Mouse (Mus musculus): Measurements from ENCODE around the gene Bpifa2. TPM values are rescaled to one million over a fixed set of nuclear protein-coding genes. Genes with fewer than 3 reads are reported as not detected.
"Not testable (repeated sequence)": the region's sequence is repeated elsewhere in the genome, so short reads cannot be mapped to it uniquely, and the experiment has no call there.

Bpifa2 gene
- polyA plus RNA-seq, 1 experiment from 2014 or later: not detected

DNA sequence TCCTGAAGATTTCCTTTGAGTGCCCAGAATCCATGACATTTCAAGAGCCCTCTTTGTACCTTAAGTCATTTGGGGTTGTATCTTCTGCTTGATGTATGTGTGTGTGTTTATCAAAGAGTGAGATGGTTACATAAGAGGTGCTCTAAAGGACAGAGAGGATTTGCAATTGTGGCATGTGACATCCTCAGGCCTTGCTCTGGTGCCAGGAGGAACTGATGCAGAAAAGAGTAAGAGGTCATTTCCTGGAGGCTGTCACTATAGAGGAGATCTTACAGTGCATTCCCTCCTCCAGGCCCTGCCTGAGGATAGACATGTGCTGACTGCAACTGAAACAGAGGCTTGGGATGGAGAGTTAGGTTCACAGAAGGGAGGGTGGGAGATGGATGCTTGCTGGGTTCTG, 7.0 kb upstream of the Bpifa2 start:
- DNase-seq (ENCODE audit: low spot score) (no peak), ATAC-seq (no peak)
- no peaks in the 10 kb centered on the region for H3K4me1 ChIP-seq (ENCODE audit: insufficient read depth, low read depth, low read length)
- H3K9me3 ChIP-seq (ENCODE audit: low read length): no peaks in the 10 kb centered on the region
- no peak overlapping the region for H3K9ac ChIP-seq (replicated peaks; ENCODE audit: low read depth)
- no peak overlapping the region for H3K4me3 ChIP-seq (ENCODE audit: low read depth, low read length)
- H3K27ac ChIP-seq (ENCODE audit: low read length): no peak overlapping the region
- no peak overlapping the region for H3K4me2 ChIP-seq (replicated peaks; ENCODE audit: low read depth, low read length)
- TF ChIP-seq EP300 (IDR thresholded peaks at IDR 0.05): no peak
- TF ChIP-seq CTCF (IDR thresholded peaks at IDR 0.05): no peak
- H3K36me3 ChIP-seq (ENCODE audit: insufficient read depth, low read length): no peaks in the 10 kb centered on the region
- no peaks in the 10 kb centered on the region for H3K27me3 ChIP-seq (replicated peaks; ENCODE audit: insufficient read depth, low read length)

DNA sequence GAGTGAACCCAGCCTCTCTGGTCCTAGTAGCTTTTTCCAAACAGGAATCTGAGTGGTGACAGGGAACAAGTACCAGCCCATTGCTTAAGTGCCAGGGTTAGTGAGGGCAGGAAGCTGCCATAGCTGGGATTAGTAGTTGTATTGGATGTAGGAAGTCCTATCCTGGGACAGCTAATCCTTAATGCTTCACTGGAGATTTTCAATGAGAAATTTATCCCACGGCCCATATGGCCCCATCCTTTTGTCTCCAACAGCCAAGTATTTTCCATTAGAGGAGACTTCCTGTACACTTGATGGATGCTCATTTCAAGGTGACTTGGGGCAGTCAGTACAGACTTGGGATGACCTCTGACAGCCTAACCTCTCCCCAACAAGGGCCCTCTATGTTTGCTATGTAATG, 3.6 kb upstream of the Bpifa2 start:
- Histone ChIP-seq H3K4me2 (replicated peaks; ENCODE audit: low read depth, low read length) (no peak overlapping the region), H3K4me3 (ENCODE audit: low read depth, low read length) (no peak overlapping the region), H3K4me1 (ENCODE audit: insufficient read depth, low read depth, low read length) (no peaks in the 10 kb centered on the region), H3K9me3 (ENCODE audit: low read length) (no peaks in the 10 kb centered on the region), H3K9ac (replicated peaks; ENCODE audit: low read depth) (no peak overlapping the region), H3K27me3 (replicated peaks; ENCODE audit: insufficient read depth, low read length) (no peaks in the 10 kb centered on the region), H3K27ac (ENCODE audit: low read length) (no peak overlapping the region), H3K36me3 (ENCODE audit: insufficient read depth, low read length) (no peaks in the 10 kb centered on the region)
- DNase-seq (ENCODE audit: low spot score) (no peak), ATAC-seq (no peak)
- 57% methylated on average over 1 of the region's 1 CpGs for WGBS
- no peak for TF ChIP-seq CTCF (IDR thresholded peaks at IDR 0.05)
- TF ChIP-seq EP300 (IDR thresholded peaks at IDR 0.05): no peak

DNA sequence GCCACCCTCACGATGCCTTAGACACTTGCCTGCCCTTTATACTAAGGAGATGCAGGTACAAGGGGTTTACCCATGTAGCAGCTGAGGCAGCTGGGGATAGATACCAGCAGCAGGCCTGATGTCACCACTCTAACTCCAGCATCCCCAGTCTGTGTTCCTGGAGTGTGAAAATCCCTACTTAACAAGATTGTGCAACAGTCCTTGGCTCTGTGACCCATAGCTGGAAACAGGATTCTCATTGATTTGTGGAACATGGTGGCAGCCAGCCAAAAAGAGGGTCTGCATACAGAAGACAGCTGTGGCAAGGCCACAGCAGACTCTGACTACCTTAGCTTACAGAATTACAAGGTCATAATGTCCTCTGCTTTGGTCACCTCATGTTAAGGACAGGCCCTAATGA, 3.0 kb upstream of the Bpifa2 start:
- Histone ChIP-seq H3K27me3 (replicated peaks; ENCODE audit: insufficient read depth, low read length) (no peaks in the 10 kb centered on the region), H3K27ac (ENCODE audit: low read length) (no peak overlapping the region), H3K4me1 (ENCODE audit: insufficient read depth, low read depth, low read length) (no peaks in the 10 kb centered on the region), H3K9ac (replicated peaks; ENCODE audit: low read depth) (no peak overlapping the region), H3K9me3 (ENCODE audit: low read length) (no peaks in the 10 kb centered on the region), H3K36me3 (ENCODE audit: insufficient read depth, low read length) (no peaks in the 10 kb centered on the region), H3K4me2 (replicated peaks; ENCODE audit: low read depth, low read length) (no peak overlapping the region), H3K4me3 (ENCODE audit: low read depth, low read length) (no peak overlapping the region)
- 63% methylated on average over 1 of the region's 1 CpGs for WGBS
- ATAC-seq (no peak; the same call in 1 of the 2 replicates), DNase-seq (ENCODE audit: low spot score) (peak; percentile 36)
- TF ChIP-seq EP300 (IDR thresholded peaks at IDR 0.05) (no peak), CTCF (IDR thresholded peaks at IDR 0.05) (no peak)

DNA sequence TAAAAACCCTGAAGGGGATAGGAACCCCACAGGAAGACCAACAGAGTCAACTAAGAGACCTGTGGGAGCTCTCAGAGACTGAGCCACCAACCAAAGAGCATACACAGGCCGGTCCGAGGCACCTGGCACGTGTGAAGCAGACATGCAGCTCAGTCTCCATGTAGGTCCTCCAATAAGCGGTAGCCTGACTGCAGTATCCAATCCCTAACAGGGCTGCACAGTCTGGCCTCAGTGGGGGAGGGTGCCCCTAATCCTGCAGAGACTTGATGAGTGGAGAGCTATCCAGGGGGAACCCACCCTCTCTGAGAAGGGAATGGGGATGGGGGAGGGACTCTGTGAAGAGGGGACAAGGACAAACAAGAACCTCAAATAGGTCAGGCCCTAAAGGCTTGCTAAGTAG, 2.3 kb upstream of the Bpifa2 start:
- ATAC-seq: no peak

DNA sequence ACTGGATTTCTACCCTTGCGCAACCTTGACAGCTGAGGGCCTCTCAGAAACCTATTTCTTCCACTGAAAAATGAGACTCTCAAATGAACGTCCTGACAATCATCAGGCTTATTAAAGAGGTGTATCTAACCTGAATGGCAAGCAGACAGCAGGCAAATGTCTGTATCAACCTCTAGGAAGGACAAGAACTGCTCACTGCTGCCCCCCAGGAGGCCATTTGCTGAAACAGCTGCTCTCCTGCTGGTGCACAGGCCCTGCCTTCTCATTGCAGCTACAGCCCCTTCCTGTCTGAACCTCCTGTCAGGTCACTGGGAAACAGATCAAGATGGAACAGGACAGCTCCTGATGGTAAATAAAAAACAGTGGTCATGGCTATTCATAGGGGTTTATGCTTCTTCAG, 1.7 kb upstream of the Bpifa2 start:
- no peaks in the 10 kb centered on the region for H3K4me1 ChIP-seq (ENCODE audit: insufficient read depth, low read depth, low read length)
- H3K4me3 ChIP-seq (ENCODE audit: low read depth, low read length): no peak overlapping the region
- no peak overlapping the region for H3K4me2 ChIP-seq (replicated peaks; ENCODE audit: low read depth, low read length)
- DNase-seq (ENCODE audit: low spot score): no peak
- 70% methylated on average over 2 of the region's 2 CpGs for WGBS
- no peaks in the 10 kb centered on the region for H3K36me3 ChIP-seq (ENCODE audit: insufficient read depth, low read length)
- no peak overlapping the region for H3K9ac ChIP-seq (replicated peaks; ENCODE audit: low read depth)
- TF ChIP-seq EP300 (IDR thresholded peaks at IDR 0.05): no peak
- peak; percentile 6; the same call in 1 of the 2 replicates for TF ChIP-seq CTCF (IDR thresholded peaks at IDR 0.05)
- no peaks in the 10 kb centered on the region for H3K9me3 ChIP-seq (ENCODE audit: low read length)
- no peak for ATAC-seq
- no peak overlapping the region for H3K27ac ChIP-seq (ENCODE audit: low read length)
- no peaks in the 10 kb centered on the region for H3K27me3 ChIP-seq (replicated peaks; ENCODE audit: insufficient read depth, low read length)

More for the DNA sequence above, 2.3 kb upstream of the Bpifa2 start:
- no peak overlapping the region for H3K27ac ChIP-seq (ENCODE audit: low read length)
- no peaks in the 10 kb centered on the region for H3K27me3 ChIP-seq (replicated peaks; ENCODE audit: insufficient read depth, low read length)
- no peak overlapping the region for H3K9ac ChIP-seq (replicated peaks; ENCODE audit: low read depth)
- H3K9me3 ChIP-seq (ENCODE audit: low read length): no peaks in the 10 kb centered on the region
- no peak overlapping the region for H3K4me2 ChIP-seq (replicated peaks; ENCODE audit: low read depth, low read length)
- no peak for DNase-seq (ENCODE audit: low spot score)
- no peak overlapping the region for H3K4me3 ChIP-seq (ENCODE audit: low read depth, low read length)
- WGBS: 81% methylated on average over 4 of the region's 4 CpGs
- no peaks in the 10 kb centered on the region for H3K4me1 ChIP-seq (ENCODE audit: insufficient read depth, low read depth, low read length)
- no peaks in the 10 kb centered on the region for H3K36me3 ChIP-seq (ENCODE audit: insufficient read depth, low read length)
- TF ChIP-seq CTCF (IDR thresholded peaks at IDR 0.05) (no peak), EP300 (IDR thresholded peaks at IDR 0.05) (no peak)

DNA sequence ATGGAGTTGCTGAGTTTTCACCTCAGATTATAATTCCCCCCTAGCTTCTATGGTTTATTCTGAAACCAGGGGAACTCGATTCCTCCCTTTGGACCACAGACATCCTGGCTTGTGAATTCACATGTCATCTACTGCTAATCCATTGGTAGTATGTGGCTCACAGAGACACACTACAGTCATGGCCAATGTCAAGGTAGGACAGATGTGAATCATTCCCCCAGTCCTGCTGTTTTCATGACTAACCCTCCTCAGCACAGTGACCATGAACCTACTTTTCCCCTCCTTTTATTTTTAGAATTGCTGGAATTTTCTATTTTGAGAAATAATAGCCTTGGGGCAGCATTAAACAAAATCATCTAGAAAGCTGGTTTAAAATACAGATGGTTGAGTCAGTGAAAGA, 684 bp upstream of the Bpifa2 start:
- H3K4me3 ChIP-seq (ENCODE audit: low read depth, low read length): no peak overlapping the region
- ATAC-seq: no peak
- no peak overlapping the region for H3K27ac ChIP-seq (ENCODE audit: low read length)
- no peak for TF ChIP-seq CTCF (IDR thresholded peaks at IDR 0.05)
- TF ChIP-seq EP300 (IDR thresholded peaks at IDR 0.05): no peak
- no peaks in the 10 kb centered on the region for H3K9me3 ChIP-seq (ENCODE audit: low read length)
- H3K4me2 ChIP-seq (replicated peaks; ENCODE audit: low read depth, low read length): no peak overlapping the region
- H3K36me3 ChIP-seq (ENCODE audit: insufficient read depth, low read length): no peaks in the 10 kb centered on the region
- no peak overlapping the region for H3K9ac ChIP-seq (replicated peaks; ENCODE audit: low read depth)
- no peak for DNase-seq (ENCODE audit: low spot score)
- no peaks in the 10 kb centered on the region for H3K4me1 ChIP-seq (ENCODE audit: insufficient read depth, low read depth, low read length)
- WGBS: 67% methylated on average over 1 of the region's 1 CpGs
- H3K27me3 ChIP-seq (replicated peaks; ENCODE audit: insufficient read depth, low read length): no peaks in the 10 kb centered on the region

DNA sequence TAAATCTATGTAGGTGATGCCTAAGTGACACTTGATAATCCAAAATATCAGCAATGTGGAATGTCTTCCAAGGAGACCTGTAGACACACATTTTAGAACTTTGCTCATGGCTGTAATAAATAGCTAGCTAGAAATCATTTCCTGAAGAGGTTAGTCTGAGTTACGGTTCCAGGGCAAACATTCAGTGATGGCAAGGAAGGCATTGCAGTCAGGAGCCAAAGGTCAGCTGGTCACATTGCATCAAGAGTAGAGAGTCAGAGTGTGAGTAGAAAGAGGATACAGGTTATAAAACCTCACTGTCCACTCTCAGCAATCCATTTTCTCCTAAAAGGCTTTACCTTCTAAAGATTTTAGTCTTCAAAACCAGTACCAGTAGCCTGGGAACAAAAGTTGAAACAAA, 9.9 kb downstream of the Bpifa2 start:
- no peak for TF ChIP-seq CTCF (IDR thresholded peaks at IDR 0.05)
- no peak for TF ChIP-seq EP300 (IDR thresholded peaks at IDR 0.05)
- ATAC-seq (no peak), DNase-seq (ENCODE audit: low spot score) (no peak)
- Histone ChIP-seq H3K36me3 (ENCODE audit: insufficient read depth, low read length) (no peaks in the 10 kb centered on the region), H3K27ac (ENCODE audit: low read length) (no peak overlapping the region), H3K4me1 (ENCODE audit: insufficient read depth, low read depth, low read length) (no peaks in the 10 kb centered on the region), H3K9me3 (ENCODE audit: low read length) (no peaks in the 10 kb centered on the region), H3K4me3 (ENCODE audit: low read depth, low read length) (no peak overlapping the region), H3K9ac (replicated peaks; ENCODE audit: low read depth) (no peak overlapping the region), H3K4me2 (replicated peaks; ENCODE audit: low read depth, low read length) (no peak overlapping the region), H3K27me3 (replicated peaks; ENCODE audit: insufficient read depth, low read length) (no peaks in the 10 kb centered on the region)
- 41% methylated on average over 1 of the region's 1 CpGs for WGBS

- H3K4me1 ChIP-seq (ENCODE audit: insufficient read depth, low read depth, low read length); ATAC-seq; H3K9me3 ChIP-seq (ENCODE audit: low read length); H3K36me3 ChIP-seq (ENCODE audit: insufficient read depth, low read length); H3K4me2 ChIP-seq (replicated peaks; ENCODE audit: low read depth, low read length); H3K27ac ChIP-seq (ENCODE audit: low read length); H3K27me3 ChIP-seq (replicated peaks; ENCODE audit: insufficient read depth, low read length); H3K9ac ChIP-seq (replicated peaks; ENCODE audit: low read depth); DNase-seq (ENCODE audit: low spot score); H3K4me3 ChIP-seq (ENCODE audit: low read depth, low read length): not testable (repeated sequence)
- 74% methylated on average over 4 of the region's 4 CpGs for WGBS
These were observed 16.6 kb downstream of the Bpifa2 start for GRCm38 (mm10) chr2:154024676-154025075.
